ENCODE assay signal across 19 mouse cellular contexts in the genomic region with DNA sequence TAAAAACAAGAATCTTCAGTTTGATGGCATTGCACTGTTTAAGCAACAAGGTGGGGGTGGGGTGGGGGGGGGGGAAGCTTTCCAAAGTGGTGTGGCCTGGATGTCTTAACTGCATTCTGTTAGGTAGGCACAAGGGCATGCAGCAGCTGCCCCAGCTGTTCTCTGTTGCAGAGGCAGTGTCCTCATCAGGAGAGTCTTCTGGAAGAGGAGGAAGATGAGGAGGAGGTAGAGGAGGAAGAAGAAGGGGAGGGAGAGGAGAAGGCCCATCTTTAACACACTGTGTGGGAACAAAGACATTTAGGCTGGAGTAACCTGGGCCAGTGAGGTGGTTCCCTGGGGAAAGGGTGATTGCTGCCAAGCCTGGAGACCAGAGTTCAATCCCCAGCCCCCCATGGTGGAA. TPM values are rescaled to one million over a fixed set of nuclear protein-coding genes. Genes with fewer than 3 reads are reported as not detected.
"Had no signal": no experiment of that assay in that cellular context is flagged by ENCODE, and none has a peak within 500 bp of the region (broad histone marks: within the 10 kb centered on the region; RNA-seq: fewer than 3 reads in every experiment).

No protein-coding gene starts in this region.

- H3K27ac ChIP-seq: hindbrain, embryonic 12.5 days; hindbrain, embryonic 14.5 days; intestine, embryonic 15.5 days; limb, embryonic 13.5 days; limb, embryonic 15.5 days; liver, embryonic 13.5 days; liver, embryonic 15.5 days had no signal

- H3K4me3 ChIP-seq: heart, embryonic 10.5 days; heart, embryonic 12.5 days; hindbrain, embryonic 10.5 days; hindbrain, embryonic 12.5 days; intestine, embryonic 15.5 days; limb, embryonic 13.5 days; limb, embryonic 15.5 days; liver, embryonic 13.5 days; liver, embryonic 15.5 days had no signal

- H3K4me1 ChIP-seq: liver, embryonic 15.5 days had no signal

- DNase-seq: kidney, adult 8-10 months; left cerebral cortex, postnatal 4 days; liver, embryonic 13.5 days; liver, postnatal 0 days had no signal

RNA-seq across cellular contexts. Expression of gene Fxyd3, which starts 5.6 kb away (rescaled TPM):
- total RNA-seq: granulocyte monocyte progenitor cell, adult 5-6 weeks; layer of hippocampus, postnatal 36 days; left cerebral cortex, postnatal 10 days; left cerebral cortex, postnatal 25 days; left cerebral cortex, postnatal 4 days had no signal

RNA-seq across cellular contexts. Expression of gene Lgi4, which starts 23.0 kb away (rescaled TPM):
- total RNA-seq: granulocyte monocyte progenitor cell, adult 5-6 weeks had no signal
- polyA plus RNA-seq: heart, embryonic 14.5 days; liver, embryonic 15.5 days; liver, postnatal 0 days had no signal

RNA-seq across cellular contexts. Expression of gene Fxyd1, which starts 25.1 kb away (rescaled TPM):
- total RNA-seq: granulocyte monocyte progenitor cell, adult 5-6 weeks had no signal

RNA-seq across cellular contexts. Expression of gene Fxyd7, which starts 30.8 kb away (rescaled TPM):
- total RNA-seq: granulocyte monocyte progenitor cell, adult 5-6 weeks had no signal
- polyA plus RNA-seq: inflammation-experienced regulatory T-cells, adult 6 months had no signal
